Mouse (Mus musculus) ES-CJ7 (cell line): Measurements from ENCODE around the gene Ap5b1.

Experiments
- DNase-seq: peaks from one replicate; pipeline ENCODE4 v3.0.0; 2011; ENCODE audit warnings: low read depth, low spot score

Gene Ap5b1

GRCm38 (mm10) chr19:5609547-5610404 lies 42.0 kb downstream of the Ap5b1 start, which contains the start of gene Kat5:
Kat5 (minus strand) TSS chr19:5610237.
- peak; percentile 94 for DNase-seq

- DNase-seq: no peak
These were observed 44.1 kb downstream of the Ap5b1 start for GRCm38 (mm10) chr19:5611973-5612372.

GRCm38 (mm10) chr19:5612762-5613411 lies 45.1 kb downstream of the Ap5b1 start:
- DNase-seq: no peak

- no peak for DNase-seq
These were observed 47.1 kb downstream of the Ap5b1 start for GRCm38 (mm10) chr19:5614953-5615352.

- DNase-seq: no peak
These were observed 52.2 kb downstream of the Ap5b1 start for GRCm38 (mm10) chr19:5620007-5620406.
